In the genomic region with DNA sequence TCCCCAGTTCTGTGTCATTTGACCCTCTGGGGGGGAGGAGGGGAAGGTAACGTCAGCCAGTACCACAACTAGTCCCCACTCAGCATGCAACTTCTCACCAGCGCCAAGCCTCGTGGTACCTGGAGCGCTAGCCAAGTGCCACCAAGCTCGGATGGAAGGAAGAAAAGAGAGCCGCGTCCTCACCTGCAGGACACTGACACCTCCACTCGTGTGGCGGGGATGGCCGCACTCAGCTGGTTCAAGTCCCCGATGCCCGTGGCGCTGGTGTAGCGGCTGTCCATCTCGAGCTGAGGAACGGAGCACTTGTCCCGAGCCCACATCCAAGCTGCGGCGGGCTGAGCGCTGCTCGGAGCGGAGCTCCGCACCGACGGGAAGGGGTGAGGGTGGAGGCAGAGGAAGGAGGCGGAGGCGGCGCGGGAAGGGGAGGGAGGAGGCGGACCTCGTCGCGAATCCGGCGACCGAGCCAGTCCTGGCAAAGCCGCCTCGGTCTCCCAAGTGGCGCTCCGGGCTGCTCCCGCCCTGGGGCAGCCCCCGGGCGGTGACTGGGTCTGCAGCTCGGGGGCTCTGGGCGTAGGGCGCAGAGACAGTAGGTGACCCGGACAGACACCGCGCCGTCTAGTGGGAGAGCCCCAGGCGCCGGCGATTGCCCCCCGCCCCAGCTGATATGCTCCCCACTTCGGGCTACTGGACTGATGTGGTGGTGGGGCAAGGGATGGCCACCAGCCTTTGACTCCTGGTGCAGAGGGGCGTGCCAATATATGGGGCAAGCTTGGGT, we compare ENCODE assay signal across 8 mouse cellular contexts. TPM values are rescaled to one million over a fixed set of nuclear protein-coding genes. Genes with fewer than 3 reads are reported as not detected.
DNase-seq lines count a peak whose midpoint lies in the region; ATAC-seq and TF ChIP-seq lines count a peak whose summit lies in the region.

A gene (minus strand): TSS at position 448 of the 775 bp plus-strand sequence.

- ATAC-seq in forebrain, embryonic 14.5 days: peak; percentile 83
- ATAC-seq in heart, embryonic 16.5 days (replicated peaks; ENCODE audit: extremely low read depth, insufficient read depth, low FRiP score): peak; percentile 78
- ATAC-seq in liver, embryonic 14.5 days (ENCODE audit: insufficient read depth): peak; percentile 37; the same call in 1 of the 2 replicates
- peak; percentile 69 for ATAC-seq in neural tube, embryonic 11.5 days (ENCODE audit: insufficient read depth, low FRiP score, low TSS enrichment)

- H3K9me3 ChIP-seq in forebrain, embryonic 14.5 days (replicated peaks; ENCODE audit: control insufficient read depth, low read length): no peaks in the 10 kb centered on the region
- no peaks in the 10 kb centered on the region for H3K9me3 ChIP-seq in heart, embryonic 16.5 days (replicated peaks; ENCODE audit: control insufficient read depth, low read length)
- H3K9me3 ChIP-seq in liver, embryonic 14.5 days (ENCODE audit: control insufficient read depth, low read length): no peaks in the 10 kb centered on the region
- H3K9me3 ChIP-seq in neural tube, embryonic 11.5 days (ENCODE audit: control insufficient read depth, low read length): no peaks in the 10 kb centered on the region

- H3K4me1 ChIP-seq in forebrain, embryonic 14.5 days (ENCODE audit: control insufficient read depth, insufficient read depth, low read length): peaks cover 7% of the 10 kb centered on the region
- no peaks in the 10 kb centered on the region for H3K4me1 ChIP-seq in heart, embryonic 16.5 days (ENCODE audit: control insufficient read depth, insufficient read depth, low read length)
- no peaks in the 10 kb centered on the region; a peak in 1 of 4 replicates for H3K4me1 ChIP-seq in liver, embryonic 14.5 days (replicated peaks; ENCODE audit: control insufficient read depth in 2 of 2, insufficient read depth in 2 of 2, low read length in 1 of 2)
- H3K4me1 ChIP-seq in neural tube, embryonic 11.5 days (ENCODE audit: control insufficient read depth, insufficient read depth, low read length): no peaks in the 10 kb centered on the region

- TF ChIP-seq CTCF in liver, embryonic 14.5 days (IDR thresholded peaks at IDR 0.05; ENCODE audit: low read depth): no peak

- 0 out of 2 replicates have a peak, but pooled peaks cover 3% of the 10 kb centered on the region for H3K27me3 ChIP-seq in forebrain, embryonic 14.5 days (replicated peaks; ENCODE audit: control insufficient read depth, insufficient read depth, low read length)
- H3K27me3 ChIP-seq in heart, embryonic 16.5 days (ENCODE audit: control insufficient read depth, insufficient read depth, low read length): no peaks in the 10 kb centered on the region
- peaks cover 18% of the 10 kb centered on the region for H3K27me3 ChIP-seq in liver, embryonic 14.5 days (ENCODE audit: control insufficient read depth, insufficient read depth, low read length)
- peaks cover 10% of the 10 kb centered on the region for H3K27me3 ChIP-seq in neural tube, embryonic 11.5 days (ENCODE audit: control insufficient read depth, insufficient read depth, low read length)

- H3K9ac ChIP-seq in forebrain, embryonic 14.5 days (ENCODE audit: low read length): peak within 1 kb of the TSS; percentile 71
- peak within 1 kb of the TSS; percentile 80 for H3K9ac ChIP-seq in heart, embryonic 16.5 days (ENCODE audit: low read length)
- no peak within 1 kb of the TSS for H3K9ac ChIP-seq in liver, embryonic 14.5 days (replicated peaks)
- peak within 1 kb of the TSS; percentile 60 for H3K9ac ChIP-seq in neural tube, embryonic 11.5 days (ENCODE audit: low read length)

- H3K4me2 ChIP-seq in forebrain, embryonic 14.5 days (ENCODE audit: low read length): peak within 1 kb of the TSS; percentile 97
- peak within 1 kb of the TSS; percentile 99 for H3K4me2 ChIP-seq in heart, embryonic 16.5 days (ENCODE audit: low read depth, low read length)
- peak within 1 kb of the TSS; percentile 55 for H3K4me2 ChIP-seq in liver, embryonic 14.5 days (ENCODE audit: low read depth)
- peak within 1 kb of the TSS; percentile 98 for H3K4me2 ChIP-seq in neural tube, embryonic 11.5 days (ENCODE audit: low read depth)

- TF ChIP-seq EP300 in liver, embryonic 14.5 days (IDR thresholded peaks at IDR 0.05; ENCODE audit: low read depth): no peak

- H3K36me3 ChIP-seq in forebrain, embryonic 14.5 days (ENCODE audit: control insufficient read depth, insufficient read depth, low read length): no peaks in the 10 kb centered on the region
- no peaks in the 10 kb centered on the region for H3K36me3 ChIP-seq in heart, embryonic 16.5 days (ENCODE audit: control insufficient read depth, insufficient read depth)
- no peaks in the 10 kb centered on the region for H3K36me3 ChIP-seq in liver, embryonic 14.5 days (replicated peaks; ENCODE audit: control insufficient read depth, insufficient read depth, low read depth)
- H3K36me3 ChIP-seq in neural tube, embryonic 11.5 days (ENCODE audit: control insufficient read depth, insufficient read depth, low read length): no peaks in the 10 kb centered on the region

- H3K27ac ChIP-seq in forebrain, embryonic 14.5 days (ENCODE audit: low read depth, low read length): no peak within 1 kb of the TSS
- H3K27ac ChIP-seq in heart, embryonic 16.5 days (ENCODE audit: low read length): no peak within 1 kb of the TSS
- H3K27ac ChIP-seq in liver, embryonic 14.5 days: no peak within 1 kb of the TSS
- H3K27ac ChIP-seq in neural tube, embryonic 11.5 days (ENCODE audit: low read depth, low read length): no peak within 1 kb of the TSS

- under 1% methylated on average over 54 of the region's 56 CpGs for WGBS in forebrain, embryonic 14.5 days
- under 1% methylated on average over 54 of the region's 56 CpGs for WGBS in heart, embryonic 16.5 days
- under 1% methylated on average over 49 of the region's 56 CpGs for WGBS in liver, embryonic 14.5 days (ENCODE audit: insufficient replicate concordance)
- WGBS in neural tube, embryonic 11.5 days: under 1% methylated on average over 52 of the region's 56 CpGs

- peak within 1 kb of the TSS; percentile 55 for H3K4me3 ChIP-seq in forebrain, embryonic 14.5 days (ENCODE audit: low read depth, low read length)
- peak within 1 kb of the TSS; percentile 74 for H3K4me3 ChIP-seq in heart, embryonic 16.5 days (ENCODE audit: low read length)
- peak within 1 kb of the TSS; percentile 18 to 46 for H3K4me3 ChIP-seq in liver, embryonic 14.5 days (ENCODE audit: insufficient read depth in 1 of 2, low read depth in 2 of 2, low read length in 2 of 2)
- peak within 1 kb of the TSS; percentile 54 for H3K4me3 ChIP-seq in neural tube, embryonic 11.5 days (ENCODE audit: low read depth, low read length)

- DNase-seq in spleen, adult 18-20 months: peak; percentile 14 to 17
- DNase-seq in spleen, adult 12 weeks (ENCODE audit: low spot score): no peak
- DNase-seq in forebrain, embryonic 14.5 days (ENCODE audit: low spot score): peak; percentile 69
- DNase-seq in kidney, postnatal 25 days: peak; percentile 79 to 87
- DNase-seq in liver, embryonic 14.5 days (ENCODE audit: low read depth in 3 of 3, low spot score in 3 of 3): no peak
- peak; percentile 74 for DNase-seq in neural tube, embryonic 11.5 days (ENCODE audit: low spot score)
- peak; percentile 21 to 43 for DNase-seq in thymus, postnatal 10 days (ENCODE audit: low spot score in 2 of 2)

RNA-seq across cellular contexts. Expression of the gene that starts here (rescaled TPM):
- 4.9 and 6.0 TPM in 2 replicates for polyA plus RNA-seq in forebrain, embryonic 14.5 days (2014; fragmentation: Nextera tagmentation; extraction: Ambion mirVana)
- polyA plus RNA-seq in heart, embryonic 16.5 days (2015; fragmentation: Nextera tagmentation; extraction: Ambion mirVana): 6.3 and 6.6 TPM in 2 replicates
- 0.96 and 1.1 TPM in 2 replicates for polyA plus RNA-seq in liver, embryonic 14.5 days (2012; rRNA removed)
- 1.1 and 1.4 TPM in 2 replicates for polyA plus RNA-seq in liver, embryonic 14.5 days (2014; fragmentation: Nextera tagmentation; extraction: Ambion mirVana)
- polyA plus RNA-seq in neural tube, embryonic 11.5 days (2014; fragmentation: Nextera tagmentation; extraction: Ambion mirVana): 4.6 and 5.3 TPM in 2 replicates

Comparison
In these comparisons a context has a peak if more than half of its experiments do, and no peak if none do; other contexts are left out.
1. DNase-seq: peak in spleen, adult 18-20 months (2 of 2), forebrain, embryonic 14.5 days (single experiment), kidney, postnatal 25 days (2 of 2), neural tube, embryonic 11.5 days (single experiment) and thymus, postnatal 10 days (2 of 2); none in spleen, adult 12 weeks (single experiment) and liver, embryonic 14.5 days (0 of 3).
2. Peak in every context shown above with its lines, with median percentiles within 50 percentile points of each other: ATAC-seq, H3K4me2 ChIP-seq and H3K4me3 ChIP-seq.